Mouse (Mus musculus) CH12.LX (cell line): Measurements from ENCODE around the gene Cldn16. TPM values are rescaled to one million over a fixed set of nuclear protein-coding genes. Genes with fewer than 3 reads are reported as not detected.
A peak's percentile ranks its signal among the peaks of the same experiment; 100 is the strongest.

Experiments
- DNase-seq: peaks from one replicate; pipeline ENCODE4 v3.0.0-alpha.2; 2013; ENCODE audit errors: extremely low read depth
- H3K27ac ChIP-seq: 2 replicates; pipeline ENCODE4 v1.5.1; 2012; ENCODE audit warnings: low read depth, mild to moderate bottlenecking, control low read depth, moderate library complexity; ENCODE audit not compliant: insufficient read depth
- H3K27me3 ChIP-seq: replicated peaks from 2 replicates; pipeline ENCODE3; 2012; ENCODE audit warnings: inconsistent platforms
- H3K36me3 ChIP-seq, 2 experiments: replicated peaks in 1 of 2; 2 replicates each; pipeline versions ENCODE3 to v1.6.1; 2012; ENCODE audit warnings: inconsistent platforms in 1 of 2, low read length in 1 of 2, mild to moderate bottlenecking in 1 of 2, mixed read lengths in 1 of 2, moderate library complexity in 1 of 2; ENCODE audit not compliant: control insufficient read depth in 1 of 2, insufficient read depth in 1 of 2
- H3K4me1 ChIP-seq, 2 experiments: 2 replicates each; pipeline ENCODE4 v1.6.1; 2012; ENCODE audit warnings: inconsistent platforms in 1 of 2, moderate library complexity in 1 of 2; ENCODE audit not compliant: insufficient read depth in 2 of 2, control insufficient read depth in 1 of 2
- H3K4me2 ChIP-seq: 2 replicates; pipeline ENCODE4 v1.6.1; 2012; ENCODE audit warnings: low read depth, mild to moderate bottlenecking, control low read depth; ENCODE audit not compliant: poor library complexity, insufficient read depth, severe bottlenecking
- H3K4me3 ChIP-seq, 3 experiments: fragments of 150-350 bp in 1 of 3; sonication (generic) in 1 of 3; replicated peaks in 1 of 3; 2 replicates each; pipeline versions ENCODE3 to v1.5.1; 2011 to 2012; ENCODE audit warnings: low read depth in 2 of 3, low read length in 2 of 3, mild to moderate bottlenecking in 2 of 3, moderate library complexity in 2 of 3, control low read depth in 1 of 3, improper control_type of control experiment in 1 of 3, inconsistent platforms in 1 of 3, mixed read lengths in 1 of 3; ENCODE audit not compliant: poor library complexity in 1 of 3
- H3K79me2 ChIP-seq: replicated peaks from 2 replicates; pipeline ENCODE4 v1.6.1; 2012; ENCODE audit warnings: mild to moderate bottlenecking, moderate library complexity; ENCODE audit not compliant: control insufficient read depth, poor library complexity, insufficient read depth, severe bottlenecking; ENCODE audit errors: extremely low read depth
- H3K9ac ChIP-seq: 2 replicates; pipeline ENCODE4 v1.6.1; 2012; ENCODE audit warnings: low read depth, mild to moderate bottlenecking, control low read depth, moderate library complexity; ENCODE audit not compliant: insufficient read depth
- H3K9me3 ChIP-seq: replicated peaks from 2 replicates; pipeline ENCODE3; 2012; ENCODE audit warnings: low read length, inconsistent platforms, mixed read lengths
- CHD1 ChIP-seq: IDR thresholded peaks from 2 replicates; pipeline ENCODE4 v1.6.1; 2012; ENCODE audit warnings: low read depth, low read length, improper control_type of control experiment, inconsistent platforms
- CHD2 ChIP-seq: IDR thresholded peaks from 2 replicates; pipeline ENCODE4 v1.6.1; 2011; ENCODE audit warnings: low read length, improper control_type of control experiment
- ELF1 ChIP-seq: IDR thresholded peaks from 2 replicates; pipeline ENCODE4 v1.6.1; 2014; ENCODE audit warnings: low read depth, mild to moderate bottlenecking, inconsistent platforms, low read length, improper control_type of control experiment
- IRF4 ChIP-seq: IDR thresholded peaks from 2 replicates; pipeline ENCODE4 v1.6.1; 2014; ENCODE audit warnings: low read depth, mild to moderate bottlenecking, inconsistent platforms, low read length, improper control_type of control experiment
- MAX ChIP-seq: IDR thresholded peaks from 2 replicates; pipeline ENCODE4 v1.6.1; 2011; ENCODE audit warnings: low read length, improper control_type of control experiment
- MAZ ChIP-seq: IDR thresholded peaks from 2 replicates; pipeline ENCODE4 v1.6.1; 2012; ENCODE audit warnings: low read depth, mild to moderate bottlenecking, inconsistent platforms, low read length, improper control_type of control experiment, moderate library complexity
- MXI1 ChIP-seq: IDR thresholded peaks from 2 replicates; pipeline ENCODE4 v1.6.1; 2011; ENCODE audit warnings: mild to moderate bottlenecking, low read depth, low read length, improper control_type of control experiment
- POLR2AphosphoS2 ChIP-seq: IDR thresholded peaks from 2 replicates; pipeline ENCODE4 v1.6.1; 2011; ENCODE audit warnings: low read depth, low read length, improper control_type of control experiment
- RCOR1 ChIP-seq: conservative IDR thresholded peaks from 2 replicates; pipeline ENCODE4 v1.6.1; 2012; ENCODE audit warnings: low read depth, mild to moderate bottlenecking, inconsistent platforms, low read length, improper control_type of control experiment
- SIN3A ChIP-seq: IDR thresholded peaks from 2 replicates; pipeline ENCODE4 v1.6.1; 2012; ENCODE audit warnings: low read length, improper control_type of control experiment, inconsistent platforms
- UBTF ChIP-seq: IDR thresholded peaks from 2 replicates; pipeline ENCODE4 v1.6.1; 2012; ENCODE audit warnings: low read depth, mild to moderate bottlenecking, inconsistent platforms, low read length, improper control_type of control experiment, moderate library complexity
- USF1 ChIP-seq: IDR thresholded peaks from 2 replicates; pipeline ENCODE4 v1.6.1; 2014; ENCODE audit warnings: low read depth, mild to moderate bottlenecking, inconsistent platforms, low read length, improper control_type of control experiment
- ZMIZ1 ChIP-seq: IDR thresholded peaks from 2 replicates; pipeline ENCODE4 v1.6.1; 2012; ENCODE audit warnings: low read depth, mild to moderate bottlenecking, inconsistent platforms, low read length, improper control_type of control experiment
- ZNF384 ChIP-seq: IDR thresholded peaks from 2 replicates; pipeline ENCODE4 v1.6.1; 2012; ENCODE audit warnings: low read depth, low read length, improper control_type of control experiment, inconsistent platforms
- dilution Hi-C: fragments of 300-500 bp; cut with MboI; formaldehyde crosslinking; loops from 2 replicates; pipeline ENCODE4 v1.14.3; 2020; ENCODE audit warnings: low sequenced_read_pairs; ENCODE audit not compliant: extremely low pct_unique_long_range_greater_than_20kb, extremely low pct_ligation_motif_present
- in situ Hi-C: fragments of 300-500 bp; cut with MboI; formaldehyde crosslinking; loops from 3 replicates; pipeline ENCODE4 v1.14.3; 2019; ENCODE audit warnings: low sequenced_read_pairs, low pct_ligation_motif_present, low pct_unique_long_range_greater_than_20kb, mixed read lengths
- polyA plus RNA-seq: library from polyadenylated mRNA; unstranded; fragments of >175 nt; gene quantifications from 2 replicates; pipeline ENCODE4 v1.2.1, GENCODE M21; 2012; ENCODE audit warnings: low read depth; ENCODE audit not compliant: insufficient read length
- total RNA-seq, 2 experiments: library from RNA; depleted of rRNA; stranded (reverse); fragments of 300-350 nt in 1 of 2; fragments of >200 nt in 1 of 2; gene quantifications; 2 replicates each; pipeline ENCODE4 v1.2.3; 2012 to 2014

Cldn16 gene
- total and polyA plus RNA-seq, 3 experiments, result not detected

- TF ChIP-seq ELF1 (no peak), IRF4 (peak; percentile 68), MAX (no peak), CHD2 (no peak), MXI1 (no peak), MAZ (no peak)
- TF ChIP-seq, all 38 proteins: peak for 5
Observed at GRCm38 (mm10) chr16:26456182-26456581, 6.8 kb upstream of the Cldn16 start (continued).

- peaks cover 2% of the 10 kb centered on the region for H3K9me3 ChIP-seq
- H3K27ac ChIP-seq, result no peak overlapping the region
- H3K4me1 ChIP-seq, result 0 out of 4 replicates have a peak, but pooled peaks cover 0 to 3% of the 10 kb centered on the region in 2 experiments
- no peaks in the 10 kb centered on the region for H3K36me3 ChIP-seq
- H3K9ac ChIP-seq, result no peak overlapping the region
- in situ Hi-C loops, result no loop called here
- TF ChIP-seq SIN3A, result no peak
- TF ChIP-seq ZNF384, result peak; percentile 59
- no peak for TF ChIP-seq UBTF
- H3K27me3 ChIP-seq, result no peaks in the 10 kb centered on the region
- H3K4me3 ChIP-seq, result no peak overlapping the region
- H3K79me2 ChIP-seq, result no peaks in the 10 kb centered on the region
- H3K4me2 ChIP-seq, result no peak overlapping the region
- dilution Hi-C loops, result no loop called here
- DNase-seq, result no peak
Observed at GRCm38 (mm10) chr16:26466535-26466934, 3.6 kb downstream of the Cldn16 start.

GRCm38 (mm10) chr16:26471254-26471653, 8.3 kb downstream of the Cldn16 start:
- no peak overlapping the region for H3K4me2 ChIP-seq
- H3K79me2 ChIP-seq, result no peaks in the 10 kb centered on the region
- dilution Hi-C loops (no loop called here), in situ Hi-C loops (no loop called here)
- no peak for DNase-seq
- no peaks in the 10 kb centered on the region for H3K9me3 ChIP-seq
- no peak overlapping the region for H3K9ac ChIP-seq
- no peaks in the 10 kb centered on the region for H3K36me3 ChIP-seq
- no peaks in the 10 kb centered on the region for H3K27me3 ChIP-seq
- no peak overlapping the region for H3K4me3 ChIP-seq
- TF ChIP-seq RCOR1, result no peak
- no peak for TF ChIP-seq POLR2AphosphoS2
- no peak for TF ChIP-seq USF1
- no peak for TF ChIP-seq CHD1
- TF ChIP-seq UBTF, result no peak
- no peak for TF ChIP-seq ZMIZ1
- no peak overlapping the region for H3K27ac ChIP-seq
- 0 out of 4 replicates have a peak, but pooled peaks cover 0 to 3% of the 10 kb centered on the region in 2 experiments for H3K4me1 ChIP-seq
